Mouse (Mus musculus) myocyte (in vitro differentiated cells): ENCODE results near the gene Ddx25.

ENCODE experiments used
- CEBPB ChIP-seq: IDR thresholded peaks from 2 replicates; pipeline ENCODE4 v1.6.1; 2011; ENCODE audit warnings: mild to moderate bottlenecking, moderate library complexity; ENCODE audit not compliant: poor library complexity, insufficient read depth, severe bottlenecking
- E2F4 ChIP-seq: IDR thresholded peaks from one replicate; pipeline ENCODE4 v1.6.1; 2011; ENCODE audit warnings: mild to moderate bottlenecking, control low read depth, moderate library complexity; ENCODE audit not compliant: insufficient read depth
- MAX ChIP-seq: IDR thresholded peaks from one replicate; pipeline ENCODE4 v1.6.1; 2011; ENCODE audit warnings: low read depth, mild to moderate bottlenecking, control low read depth
- MYOD1 ChIP-seq, 3 experiments: IDR thresholded peaks; one replicate each; pipeline ENCODE4 v1.6.1; 2011; ENCODE audit warnings: control low read depth in 2 of 3, low read depth in 2 of 3, mild to moderate bottlenecking in 2 of 3, moderate library complexity in 1 of 3; ENCODE audit not compliant: insufficient read length in 2 of 3, control insufficient read depth in 1 of 3
- MYOG ChIP-seq, 3 experiments: IDR thresholded peaks; one replicate each; pipeline ENCODE4 v1.6.1; 2011; ENCODE audit warnings: control low read depth in 2 of 3, low read depth in 2 of 3, mild to moderate bottlenecking in 2 of 3; ENCODE audit not compliant: insufficient read length in 2 of 3, control insufficient read depth in 1 of 3, insufficient read depth in 1 of 3
- POLR2A ChIP-seq: IDR thresholded peaks from one replicate; pipeline ENCODE4 v1.6.1; 2011; ENCODE audit warnings: low read depth, mild to moderate bottlenecking, control low read depth, moderate library complexity; ENCODE audit not compliant: insufficient read length
- POLR2AphosphoS2 ChIP-seq: IDR thresholded peaks from one replicate; pipeline ENCODE4 v1.6.1; 2011; ENCODE audit warnings: low read depth, control low read depth; ENCODE audit not compliant: insufficient read length
- REST ChIP-seq: IDR thresholded peaks from one replicate; pipeline ENCODE4 v1.6.1; 2011; ENCODE audit warnings: mild to moderate bottlenecking, control low read depth, moderate library complexity; ENCODE audit not compliant: insufficient read depth, insufficient read length
- TCF12 ChIP-seq: IDR thresholded peaks from one replicate; pipeline ENCODE4 v1.6.1; 2011; ENCODE audit warnings: mild to moderate bottlenecking, control low read depth; ENCODE audit not compliant: poor library complexity, insufficient read depth, severe bottlenecking
- TCF3 ChIP-seq: IDR thresholded peaks from one replicate; pipeline ENCODE4 v1.6.1; 2011; ENCODE audit warnings: low read depth, control low read depth; ENCODE audit not compliant: insufficient read length
- USF1 ChIP-seq: IDR thresholded peaks from one replicate; pipeline ENCODE4 v1.6.1; 2011; ENCODE audit warnings: low read depth, mild to moderate bottlenecking, control low read depth, moderate library complexity

- TF ChIP-seq MYOG (IDR thresholded peaks at IDR 0.05; ENCODE audit: control insufficient read depth in 1 of 3, insufficient read depth in 1 of 3, insufficient read length in 2 of 3, low read depth in 2 of 3) (no peak), POLR2A (no peak), MYOD1 (IDR thresholded peaks at IDR 0.05; ENCODE audit: control insufficient read depth in 1 of 3, insufficient read length in 2 of 3, low read depth in 2 of 3) (no peak), USF1 (no peak), POLR2AphosphoS2 (no peak), MAX (no peak), TCF12 (no peak), REST (no peak), CEBPB (no peak), TCF3 (no peak), E2F4 (no peak)
These were observed 65.1 kb downstream of the Ddx25 start for GRCm38 (mm10) chr9:35493033-35493732.
